Mouse (Mus musculus): Measurements from ENCODE around the gene Mrps2. TPM values are rescaled to one million over a fixed set of nuclear protein-coding genes. Genes with fewer than 3 reads are reported as not detected.

Mrps2 gene
- 10 to 100 TPM; 45.1 to 48.3 TPM for total RNA-seq (2021)

DNA sequence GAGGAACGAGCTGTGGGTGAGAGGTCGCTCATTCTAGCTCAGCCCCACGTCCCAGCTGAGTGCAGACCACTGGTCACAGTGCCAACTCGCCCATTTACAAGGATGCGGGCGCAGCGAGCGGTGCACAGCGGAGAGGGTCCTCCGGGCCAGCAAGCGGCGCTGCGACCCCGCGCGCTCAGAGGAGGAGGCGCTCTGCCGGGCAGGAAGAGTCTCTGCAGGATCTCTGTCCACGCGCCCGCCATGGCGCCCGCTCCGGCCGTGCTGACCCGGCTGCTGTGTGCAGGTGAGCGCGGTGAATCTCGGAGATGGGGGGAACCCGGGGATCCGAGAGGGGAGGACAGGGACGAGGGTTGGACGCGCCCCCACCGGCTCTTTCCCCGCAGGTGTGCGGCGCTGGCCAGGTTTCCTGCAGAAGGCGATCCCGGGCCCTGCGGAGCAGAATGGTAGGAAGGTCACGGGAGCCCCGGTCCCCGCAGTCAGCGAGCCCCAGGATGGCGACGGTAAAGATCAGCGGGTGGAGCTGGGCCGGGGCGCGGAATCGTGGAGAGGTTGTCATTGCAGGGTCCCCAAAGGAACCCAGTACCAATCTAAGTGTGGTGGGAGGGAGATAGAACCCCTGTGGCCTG is at the start of gene Mrps2:
Gene Mrps2 (plus strand): TSS at position 207 of the 626 bp plus-strand sequence.
- intact Hi-C loops (cut with DNase I) = no loop called here
- DNase-seq = peak; percentile 86 to 91

DNA sequence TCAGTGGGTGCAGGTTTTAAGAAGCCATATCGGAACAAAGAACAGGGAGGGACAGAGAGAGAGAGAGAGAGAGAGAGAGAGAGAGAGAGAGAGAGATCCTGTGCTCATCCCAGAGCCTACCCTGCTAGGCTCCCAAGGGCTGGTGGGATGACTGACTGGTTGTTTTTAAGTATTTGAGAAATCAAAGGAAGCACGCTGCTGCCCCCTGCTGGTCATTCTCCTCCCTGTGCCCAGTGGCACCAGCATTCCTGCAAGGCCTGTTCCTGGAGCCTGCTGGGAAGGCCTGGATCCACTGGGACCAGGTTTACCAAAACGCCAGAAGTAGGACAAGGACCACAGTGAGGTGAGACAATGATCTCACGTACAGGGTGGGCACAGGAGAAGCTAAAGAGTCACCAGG is 48.0 kb upstream of the Mrps2 start:
- intact Hi-C loops (cut with DNase I) = loop anchor here (2.0 to 5.0 kb wide), 5 partner anchors 45 to 648 kb away; no protein-coding TSS in a partner anchor
- peak; percentile 86 to 93 for DNase-seq

DNA sequence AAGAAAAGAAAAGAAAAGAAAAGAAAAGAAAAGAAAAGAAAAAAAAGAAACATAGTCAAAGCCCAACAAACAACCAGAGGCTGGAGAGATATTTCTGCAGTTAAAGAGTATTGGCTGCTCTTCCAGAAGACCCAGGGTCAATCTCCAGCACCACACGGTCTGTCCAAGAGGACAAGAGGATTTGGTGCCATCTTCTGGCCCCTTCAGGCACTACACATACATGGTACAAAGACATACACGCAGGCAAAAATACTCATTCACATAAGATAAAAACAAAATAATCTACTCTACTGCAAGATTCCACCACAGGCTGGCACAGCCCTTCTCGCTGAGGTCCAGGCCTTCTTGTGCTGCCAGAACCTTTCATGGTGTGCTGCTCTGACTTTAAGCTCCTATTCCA is 44.7 kb upstream of the Mrps2 start:
- peak in 1 of 2 experiments; percentile 50 for DNase-seq
- intact Hi-C loops (cut with DNase I) = loop anchor here (5.0 kb wide), 1 partner anchor 651 kb away; no protein-coding TSS in a partner anchor

DNA sequence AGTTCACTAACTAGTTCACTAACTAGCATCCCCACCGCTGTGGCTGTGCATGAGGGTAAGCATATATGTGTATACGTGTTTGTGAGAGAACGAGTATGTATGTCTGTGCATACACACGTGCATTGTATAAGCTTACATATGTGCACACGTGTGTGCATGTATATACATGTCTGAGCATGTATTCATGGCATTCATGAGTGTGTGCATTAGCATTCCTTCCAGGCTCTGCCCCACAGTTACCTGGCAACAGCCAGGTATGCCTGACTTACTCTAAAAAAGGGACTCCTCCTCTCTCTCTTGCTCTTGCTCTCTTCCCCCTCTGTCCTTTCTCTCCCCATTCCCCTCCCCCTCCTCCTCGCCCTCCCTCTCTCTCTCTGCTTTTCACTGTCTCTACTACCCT is 40.6 kb upstream of the Mrps2 start:
- no peak for DNase-seq
- intact Hi-C loops (cut with DNase I) = no loop called here

DNA sequence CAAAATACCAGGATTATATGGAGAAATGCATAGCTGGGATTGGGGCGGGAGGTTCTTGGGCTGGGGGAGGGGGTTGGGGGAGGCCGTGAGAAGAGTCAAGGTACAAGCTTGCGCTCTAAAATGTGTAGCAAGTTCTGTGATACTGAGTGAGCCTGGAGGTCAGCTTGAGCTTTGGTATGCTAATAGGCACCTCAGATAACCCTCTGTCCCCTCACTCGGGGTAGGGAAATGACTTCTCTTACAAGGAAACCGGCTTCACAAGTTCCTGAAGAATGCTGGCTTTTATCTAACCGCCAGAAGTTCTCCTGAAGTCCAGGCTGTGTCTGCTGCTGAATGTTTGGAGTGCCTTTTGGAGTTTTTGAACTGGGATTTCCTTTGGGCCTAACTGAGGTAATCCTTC is 37.0 kb upstream of the Mrps2 start:
- intact Hi-C loops (cut with DNase I) = no loop called here
- no peak for DNase-seq

DNA sequence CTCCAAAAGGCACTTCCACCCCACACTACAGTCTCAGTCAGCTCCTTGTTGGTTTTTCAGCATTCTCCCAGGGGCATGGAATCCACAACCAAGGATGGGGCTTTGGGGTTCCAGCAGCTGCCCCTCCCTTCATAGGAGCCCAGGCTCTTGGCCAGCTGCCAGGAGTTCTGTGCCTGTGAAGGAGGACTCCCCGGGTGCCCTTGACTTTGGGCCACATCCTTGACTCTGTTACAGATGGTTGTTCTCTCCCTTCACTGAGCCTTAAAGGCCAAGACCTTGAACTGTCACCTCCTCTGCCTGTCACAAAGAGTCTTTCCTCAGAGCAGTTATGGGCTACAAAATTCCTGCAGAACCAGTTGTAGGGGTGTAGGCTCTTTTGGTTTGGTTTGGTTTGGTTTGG is 35.1 kb upstream of the Mrps2 start:
- peak in 1 of 2 experiments; percentile 18 for DNase-seq
- intact Hi-C loops (cut with DNase I) = no loop called here

DNA sequence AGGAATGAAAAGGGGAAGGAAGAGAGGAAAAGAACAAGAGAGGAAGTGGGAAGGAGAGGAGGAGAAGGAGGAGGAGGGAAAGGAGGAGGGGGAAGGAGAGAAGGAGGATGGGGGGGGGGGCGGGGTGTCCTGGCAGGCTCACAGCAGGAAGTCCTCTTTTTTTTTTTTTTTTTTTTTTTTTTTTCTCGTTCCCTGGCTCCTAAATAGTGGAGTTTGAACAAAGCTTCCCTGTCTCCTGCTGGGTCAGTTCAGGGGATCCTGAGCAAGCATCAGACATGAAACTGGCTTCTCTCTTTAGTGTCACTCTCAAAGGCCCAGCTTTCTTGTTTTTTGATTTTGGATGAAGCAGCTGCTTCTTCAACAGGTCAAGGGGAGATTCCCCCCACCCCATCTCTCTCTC is 34.4 kb upstream of the Mrps2 start:
- no peak for DNase-seq
- intact Hi-C loops (cut with DNase I) = no loop called here

DNA sequence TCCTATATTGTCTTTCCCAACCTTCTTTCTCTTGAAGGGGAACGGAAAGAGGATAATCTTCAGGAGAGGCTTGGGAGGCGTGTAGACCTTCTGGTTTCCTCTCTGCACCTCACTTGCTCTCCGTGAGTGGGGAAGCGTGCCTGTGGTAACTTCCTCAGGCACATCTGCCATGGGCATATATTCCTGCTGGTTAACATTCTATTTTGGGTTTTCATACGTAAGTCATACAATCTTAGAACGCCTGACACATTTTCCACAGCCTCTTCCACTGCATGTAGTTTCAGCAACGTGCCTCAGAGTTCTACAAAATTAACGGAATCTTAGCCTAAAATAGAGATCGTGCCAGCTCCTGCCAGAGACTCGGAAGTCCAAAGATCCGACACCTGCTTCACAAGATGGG is 32.5 kb upstream of the Mrps2 start:
- DNase-seq = no peak
- intact Hi-C loops (cut with DNase I) = no loop called here

DNA sequence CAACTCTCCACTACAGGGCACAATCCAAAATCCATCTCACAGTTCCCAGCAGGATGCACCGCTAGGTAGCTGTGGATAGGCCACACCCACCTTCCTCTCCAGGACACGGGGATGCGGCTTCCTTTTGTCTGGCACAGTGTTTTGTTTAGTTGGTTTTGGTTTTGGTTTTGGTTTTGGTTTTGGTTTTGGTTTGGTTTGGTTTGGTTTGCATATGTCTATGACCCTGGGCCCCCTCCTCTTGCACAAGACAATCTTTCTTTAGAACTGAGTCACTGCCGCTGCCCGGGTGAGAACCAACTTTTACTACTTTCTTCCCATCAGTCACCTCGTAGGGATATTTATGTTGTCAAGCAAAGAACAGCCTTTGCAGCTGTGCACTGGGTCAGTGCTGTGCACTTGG is 27.0 kb upstream of the Mrps2 start:
- intact Hi-C loops (cut with DNase I) = no loop called here
- no peak for DNase-seq

DNA sequence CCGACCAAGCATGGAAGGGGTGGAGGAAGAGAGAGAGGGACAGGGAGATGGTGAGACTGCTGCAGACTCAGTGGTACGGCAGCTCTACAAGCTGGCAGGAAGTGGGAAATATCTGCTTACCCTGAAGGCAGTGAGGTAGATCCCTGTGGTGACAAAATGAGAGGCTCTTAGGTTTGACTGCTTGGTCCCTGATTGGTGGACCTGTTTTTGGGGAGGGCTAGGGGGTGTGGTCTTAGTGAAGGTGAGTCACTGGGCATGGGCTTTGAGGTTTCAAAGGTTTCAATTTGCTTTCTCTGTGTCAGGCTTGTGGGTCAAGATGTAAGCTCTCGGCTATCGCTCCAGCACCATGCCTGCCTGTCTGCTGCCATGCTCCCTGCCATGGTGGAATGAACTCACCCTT is 22.8 kb upstream of the Mrps2 start:
- intact Hi-C loops (cut with DNase I) = no loop called here
- DNase-seq = no peak

DNA sequence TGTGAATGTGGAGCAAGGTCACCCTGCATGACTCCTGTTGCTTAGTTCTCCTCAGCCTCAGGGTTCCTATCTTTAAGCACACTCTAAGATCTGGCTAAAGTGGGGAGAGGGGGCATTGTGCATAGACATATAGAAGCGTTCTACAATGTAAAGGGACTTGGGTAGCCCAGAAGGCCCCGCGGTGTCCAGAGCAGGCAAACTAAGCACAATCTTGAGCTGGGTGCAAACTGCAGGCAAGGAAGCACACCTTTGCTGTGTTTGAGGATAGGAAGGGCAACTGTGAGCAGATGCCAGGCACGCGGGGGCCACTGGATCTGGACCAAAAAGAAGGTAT is 21.7 kb upstream of the Mrps2 start:
- no peak for DNase-seq
- intact Hi-C loops (cut with DNase I) = no loop called here

DNA sequence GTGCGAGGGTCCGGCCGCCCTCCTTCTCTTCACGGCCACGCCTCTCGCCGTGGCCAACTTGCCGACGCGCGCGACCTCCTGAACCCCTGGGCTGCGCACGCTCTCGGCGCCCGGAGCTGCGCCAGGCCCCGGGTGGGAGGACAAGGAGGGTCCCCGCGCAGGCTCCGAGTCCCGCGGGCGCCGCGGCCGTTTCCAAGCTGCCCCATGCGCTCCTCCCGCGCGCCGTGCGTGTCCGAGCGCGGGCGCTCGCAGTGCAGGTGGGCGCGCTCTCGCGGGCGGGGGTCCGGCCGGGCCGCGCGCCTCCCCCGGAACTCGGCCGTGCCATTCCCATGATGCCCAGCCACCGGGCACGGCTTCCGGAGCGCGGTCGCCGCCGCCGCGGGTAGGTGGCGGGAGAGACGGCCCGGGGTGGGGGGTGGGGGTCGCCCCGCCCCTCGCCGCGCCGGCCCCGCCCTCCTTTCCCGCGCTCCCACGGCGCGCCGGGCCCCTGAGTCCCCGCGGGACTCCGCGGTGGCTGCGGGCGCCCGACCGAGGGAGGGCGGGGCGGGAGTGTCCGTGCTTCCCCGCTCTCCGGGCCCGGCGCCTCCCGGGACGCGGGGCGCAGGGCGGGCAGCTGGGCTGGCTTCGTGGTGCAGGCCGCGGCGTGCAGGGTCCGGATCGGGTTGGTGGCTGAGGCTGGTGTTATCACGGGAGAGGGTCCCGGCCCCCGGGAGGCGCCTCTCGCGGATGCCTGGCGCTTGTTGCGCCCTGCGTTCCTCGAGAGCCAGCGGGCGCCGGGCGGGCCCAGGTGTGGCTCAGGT is 21.2 kb upstream of the Mrps2 start, which contains the start of gene Ppp1r26:
Gene Ppp1r26 (plus strand): TSS at position 286 of the 800 bp plus-strand sequence.
- intact Hi-C loops (cut with DNase I) = no loop called here

DNA sequence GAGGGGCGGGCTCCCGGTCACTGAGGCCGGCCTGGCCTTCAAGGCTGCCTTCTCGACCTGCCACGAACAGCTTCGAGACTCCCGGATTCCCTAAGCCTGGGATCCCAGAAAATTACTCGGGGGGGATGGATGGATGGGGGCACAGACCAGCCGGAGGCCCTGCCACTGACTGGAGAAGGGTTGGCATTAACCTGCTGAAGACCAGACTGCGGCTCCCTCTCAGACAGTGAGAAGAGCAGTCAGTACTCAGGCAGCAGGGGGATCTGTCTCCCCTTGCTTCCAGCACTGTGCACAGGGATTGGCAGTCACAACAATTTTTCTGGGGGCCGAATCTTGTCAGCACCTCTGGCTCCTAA is 20.6 kb upstream of the Mrps2 start:
- intact Hi-C loops (cut with DNase I) = no loop called here
- no peak for DNase-seq

More for the DNA sequence above, 21.2 kb upstream of the Mrps2 start, which contains the start of gene Ppp1r26:
- peak; percentile 35 to 44 for DNase-seq

DNA sequence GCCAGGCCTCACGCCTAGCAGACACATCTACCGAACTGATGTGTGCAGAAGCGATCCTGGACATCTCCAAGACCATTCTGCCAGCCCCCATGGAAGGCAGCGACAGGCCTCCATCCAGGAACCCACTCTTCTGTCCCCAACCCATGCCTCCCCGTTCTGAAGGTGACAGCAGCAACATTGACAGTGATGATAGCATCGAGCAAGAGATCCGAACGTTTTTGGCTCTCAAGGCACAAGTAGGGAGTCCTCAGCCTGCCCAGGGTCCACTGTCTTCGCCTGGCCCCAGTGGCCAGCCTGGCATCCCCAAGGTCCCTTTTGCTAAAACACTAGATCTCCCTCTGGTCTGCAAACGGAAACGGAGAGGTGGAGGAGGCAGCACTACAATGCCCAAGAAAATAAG is 16.2 kb upstream of the Mrps2 start:
- no peak for DNase-seq
- intact Hi-C loops (cut with DNase I) = no loop called here

DNA sequence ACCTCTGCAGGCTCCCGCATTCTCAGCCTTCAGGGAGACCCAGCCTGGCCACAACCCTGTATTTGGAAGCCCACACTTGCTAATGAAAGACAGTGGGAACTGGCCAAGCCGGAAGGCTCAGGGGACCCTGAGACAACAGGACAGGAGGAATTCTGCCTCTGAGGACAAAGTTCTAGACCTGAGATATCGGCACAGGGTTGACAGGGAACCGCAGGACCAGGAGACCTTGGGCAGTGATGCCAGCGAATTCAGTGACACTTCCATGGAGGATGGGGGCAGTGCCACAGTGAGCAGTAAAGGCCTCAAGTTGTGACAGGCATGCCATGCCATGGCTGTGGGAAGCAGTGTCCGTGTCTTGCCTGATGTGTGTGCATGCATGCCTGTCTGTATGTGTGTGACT is 14.3 kb upstream of the Mrps2 start:
- intact Hi-C loops (cut with DNase I) = no loop called here
- no peak for DNase-seq

DNA sequence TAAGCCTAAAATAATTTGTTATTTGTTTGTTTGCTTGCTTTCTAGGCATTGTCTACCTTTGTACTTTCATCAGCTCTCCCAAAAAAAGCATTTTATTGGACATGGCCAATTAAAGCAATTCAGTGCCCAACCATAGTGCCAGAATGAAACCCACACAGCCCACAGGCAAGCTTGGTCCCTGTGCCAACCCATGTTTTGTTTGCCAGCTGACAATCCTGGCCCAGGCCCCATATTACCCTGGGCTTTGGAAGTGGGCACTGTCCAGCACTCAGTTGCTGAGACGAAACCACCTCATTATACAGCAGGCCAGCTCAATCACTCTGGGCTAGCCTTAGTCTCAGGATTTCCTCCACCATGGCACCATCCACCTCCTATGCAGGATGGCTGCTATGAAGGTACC is 11.2 kb upstream of the Mrps2 start:
- intact Hi-C loops (cut with DNase I) = no loop called here
- DNase-seq = no peak

DNA sequence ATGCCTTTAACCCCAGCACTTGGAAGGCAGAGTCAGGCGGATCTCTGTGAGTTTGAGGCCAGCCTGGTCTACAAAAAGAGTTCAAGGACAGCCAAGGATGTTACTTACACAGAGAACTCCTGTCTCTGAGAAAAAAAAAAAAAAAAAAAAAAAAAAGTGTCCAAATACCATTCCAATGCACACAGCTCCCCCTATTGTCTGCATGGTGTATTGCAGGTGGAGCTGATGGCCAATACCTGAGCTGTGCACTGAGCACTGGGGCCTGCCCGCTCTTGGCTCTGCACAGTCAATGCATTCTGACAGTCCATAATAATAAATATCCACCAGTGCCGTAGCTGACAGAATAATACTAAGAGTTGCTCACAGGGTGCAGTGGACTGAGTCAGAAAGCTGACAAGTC is 3.9 kb upstream of the Mrps2 start:
- intact Hi-C loops (cut with DNase I) = no loop called here
- peak; percentile 39 to 59 for DNase-seq

DNA sequence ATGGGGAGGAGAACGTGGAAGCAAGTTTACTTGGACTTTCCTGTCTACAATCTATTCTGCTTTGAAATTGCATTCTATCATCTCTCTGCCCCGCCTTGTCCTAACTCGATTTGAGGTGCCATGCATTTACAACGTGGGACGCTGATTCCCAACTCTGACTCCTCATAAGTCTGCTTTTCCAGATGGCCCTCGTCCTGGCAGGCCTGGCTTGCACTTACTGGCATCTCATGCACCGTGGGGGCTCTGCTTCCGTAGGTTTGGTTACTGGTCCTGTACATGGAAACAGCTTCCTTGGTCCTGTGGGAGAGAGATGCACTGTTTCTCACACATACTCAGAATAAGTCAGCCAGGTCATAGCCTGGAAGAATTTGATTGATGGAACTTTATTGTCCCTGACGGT is 2.9 kb upstream of the Mrps2 start:
- no peak for DNase-seq
- intact Hi-C loops (cut with DNase I) = no loop called here

DNA sequence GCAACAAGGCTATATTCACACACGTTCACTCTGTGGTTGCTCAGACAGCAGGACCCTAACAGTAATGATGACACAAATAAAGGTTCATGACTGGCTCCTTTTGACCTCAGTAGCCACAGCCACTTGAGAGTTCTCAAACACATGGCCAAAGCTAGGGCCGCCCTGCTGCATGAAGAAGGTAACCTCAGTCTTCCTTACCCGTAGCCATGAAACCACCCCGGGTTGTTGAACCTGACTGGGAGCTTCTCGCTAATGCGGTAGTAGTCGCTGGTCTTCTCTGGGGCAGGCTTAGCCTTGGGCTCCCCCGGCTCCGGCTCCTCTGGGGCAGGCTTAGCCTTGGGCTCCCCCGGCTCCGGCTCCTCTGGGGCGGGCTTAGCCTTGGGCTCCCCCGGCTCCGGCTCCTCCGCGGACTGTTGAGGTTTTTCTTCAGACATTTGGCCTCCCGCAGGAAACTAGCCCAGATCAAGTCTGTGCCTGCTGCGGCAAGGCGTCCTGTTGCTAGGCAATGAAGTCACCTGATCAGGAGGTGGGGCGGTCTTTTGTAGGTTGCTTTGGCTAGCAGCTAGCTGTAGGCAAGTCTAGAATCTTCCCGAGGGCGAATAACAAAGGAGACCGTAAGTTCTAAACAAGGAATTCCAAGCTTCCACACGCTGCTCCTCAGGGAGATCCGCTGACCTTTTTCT is 1.9 kb upstream of the Mrps2 start, which contains the start of gene 1700007K13Rik:
Gene 1700007K13Rik (minus strand): TSS at position 497 of the 683 bp plus-strand sequence.
- peak; percentile 65 to 72 for DNase-seq
- intact Hi-C loops (cut with DNase I) = no loop called here

DNA sequence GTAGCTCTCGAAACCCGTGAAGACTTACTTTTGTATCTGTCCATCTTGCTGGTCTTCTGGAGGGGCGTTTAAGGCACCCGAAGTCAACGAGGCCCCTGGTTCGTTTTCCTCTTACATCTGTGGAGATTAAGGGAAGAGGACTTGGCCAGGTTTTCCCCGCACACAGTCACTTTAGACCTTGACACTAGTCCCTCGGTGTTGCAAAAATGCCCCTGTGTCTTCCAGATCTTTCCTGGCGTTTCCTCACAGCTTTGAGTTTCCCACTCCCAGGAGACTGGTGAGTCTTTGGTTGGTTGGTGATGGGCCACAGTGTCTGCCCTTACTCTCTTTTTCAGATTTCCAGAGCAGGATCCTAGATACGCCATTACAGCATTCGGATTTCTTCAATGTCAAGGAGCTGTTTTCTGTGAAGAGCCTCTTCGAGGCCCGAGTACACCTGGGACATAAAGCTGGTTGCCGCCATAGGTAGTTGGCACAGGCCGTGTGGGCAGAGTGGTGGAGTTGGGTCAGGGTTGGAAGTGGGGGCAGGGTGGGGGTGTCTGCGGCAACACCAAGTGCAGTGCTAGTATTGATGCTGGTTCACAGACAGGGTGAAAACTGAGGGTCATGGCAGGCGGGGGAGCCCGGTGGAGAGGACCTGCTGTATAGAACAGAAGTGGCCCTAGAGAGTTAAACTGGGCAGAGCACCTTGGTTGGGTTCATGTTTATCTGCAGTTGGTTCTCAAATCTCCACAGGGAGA is 790 bp downstream of the Mrps2 start:
- DNase-seq = peak in 1 of 2 experiments; percentile 22
- intact Hi-C loops (cut with DNase I) = no loop called here

DNA sequence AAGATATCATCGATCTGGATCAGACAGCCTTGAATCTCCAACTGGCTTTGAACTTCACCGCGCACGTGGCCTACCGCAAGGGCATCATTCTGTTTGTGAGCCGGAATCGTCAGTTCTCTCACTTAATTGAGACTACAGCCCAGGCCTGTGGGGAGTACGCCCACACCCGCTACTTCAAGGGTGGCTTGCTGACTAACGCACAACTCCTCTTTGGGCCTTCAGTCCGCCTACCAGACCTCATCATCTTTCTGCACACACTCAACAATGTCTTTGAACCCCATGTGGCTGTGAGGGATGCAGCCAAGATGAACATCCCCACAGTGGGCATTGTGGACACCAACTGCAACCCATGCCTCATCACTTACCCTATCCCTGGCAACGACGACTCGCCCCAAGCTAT is 1.6 kb downstream of the Mrps2 start:
- intact Hi-C loops (cut with DNase I) = no loop called here
- no peak for DNase-seq

All from heart, postnatal 10 days (tissue).